Mouse (Mus musculus) cerebellum, adult 18-20 months (tissue): ENCODE measurements around the gene Olfr1347.
"Not testable (repeated sequence)": the region's sequence is repeated elsewhere in the genome, so short reads cannot be mapped to it uniquely, and the experiment has no call there.

Experiments used
- DNase-seq, 2 experiments: peaks; one replicate each; pipeline ENCODE4 v3.0.0; 2021

Olfr1347 gene

GRCm38 (mm10) chr7:6499655-6500054 is at the start of gene Olfr1347:
Gene Olfr1347 (minus strand): TSS chr7:6499755.
- no peak for DNase-seq

- no peak for DNase-seq
Observed at GRCm38 (mm10) chr7:6526141-6526540, 26.6 kb upstream of the Olfr1347 start.

GRCm38 (mm10) chr7:6525001-6525400 is 25.4 kb upstream of the Olfr1347 start:
- DNase-seq: no peak

DNA sequence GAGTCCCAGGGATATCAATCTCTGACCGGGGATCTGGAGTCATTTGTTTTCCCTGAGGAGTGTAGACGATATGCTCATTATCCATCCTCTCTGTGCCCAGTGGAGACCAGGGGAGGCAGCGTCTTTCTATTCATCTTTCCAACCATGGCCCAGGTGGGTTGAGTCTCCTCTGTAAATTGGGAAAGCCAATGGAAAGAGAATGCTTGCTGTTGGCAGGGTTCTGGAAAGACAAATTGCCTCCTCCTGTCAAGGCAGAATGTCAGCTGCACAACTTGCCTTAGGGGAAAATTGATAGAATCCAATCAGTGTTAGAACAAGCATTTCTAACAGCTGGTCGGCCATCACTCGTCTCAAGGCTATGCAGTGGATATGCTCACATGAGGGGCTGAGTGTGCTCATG is 23.3 kb upstream of the Olfr1347 start, which contains the start of gene Olfr1349:
Gene Olfr1349 (minus strand): TSS at position 101 of the 400 bp plus-strand sequence.
- no peak for DNase-seq

GRCm38 (mm10) chr7:6521666-6522065 is 22.1 kb upstream of the Olfr1347 start:
- DNase-seq: no peak

- no peak for DNase-seq
Observed at GRCm38 (mm10) chr7:6508648-6509047, 9.1 kb upstream of the Olfr1347 start, which contains the start of gene Olfr1348. Gene Olfr1348 (minus strand): TSS chr7:6508748.

DNA sequence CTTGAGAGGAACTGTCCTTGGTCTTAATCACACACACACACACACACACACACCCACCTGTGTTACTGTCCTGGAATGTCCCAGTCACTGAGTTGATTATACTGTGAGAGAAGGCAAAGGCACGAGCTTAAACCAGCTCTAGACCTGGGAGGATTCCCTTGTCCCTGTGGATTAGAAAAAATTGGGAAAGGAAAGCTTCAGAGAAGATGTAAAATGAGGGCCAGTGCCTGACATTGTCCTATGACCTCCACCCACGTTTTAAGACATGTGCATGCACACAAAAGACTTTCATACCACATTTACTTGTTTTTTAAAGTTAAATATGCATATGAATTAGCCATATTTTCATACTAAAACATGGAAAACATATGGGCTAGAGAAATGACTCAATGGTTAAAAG is 12.7 kb downstream of the Olfr1347 start, which contains the start of gene Olfr5:
Gene Olfr5 (minus strand): TSS at position 101 of the 400 bp plus-strand sequence.
- DNase-seq: no peak

- DNase-seq: not testable (repeated sequence)
Observed at GRCm38 (mm10) chr7:6477633-6478032, 21.9 kb downstream of the Olfr1347 start.

DNA sequence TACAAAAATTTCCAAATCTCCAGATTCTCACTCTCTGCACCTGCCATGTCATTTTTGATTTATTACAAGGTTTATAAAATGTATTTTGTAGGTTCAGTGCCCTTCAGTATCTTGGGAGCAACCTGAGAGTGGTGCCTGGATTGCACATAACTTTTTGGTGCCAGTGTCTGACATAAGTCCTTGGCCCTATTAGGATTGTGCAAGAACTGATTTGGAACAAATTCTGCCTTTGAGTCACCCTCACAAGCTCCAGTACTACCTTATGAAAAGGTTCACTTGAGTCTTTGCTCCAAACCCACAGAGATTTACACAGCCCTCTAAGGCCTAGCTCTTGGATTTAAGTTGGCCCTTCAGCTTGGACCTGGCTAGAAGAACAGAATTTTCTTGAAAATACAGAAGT is 32.6 kb downstream of the Olfr1347 start, which contains the start of gene Olfr1346:
Gene Olfr1346 (plus strand): TSS at position 151 of the 400 bp plus-strand sequence.
- DNase-seq: no peak

DNA sequence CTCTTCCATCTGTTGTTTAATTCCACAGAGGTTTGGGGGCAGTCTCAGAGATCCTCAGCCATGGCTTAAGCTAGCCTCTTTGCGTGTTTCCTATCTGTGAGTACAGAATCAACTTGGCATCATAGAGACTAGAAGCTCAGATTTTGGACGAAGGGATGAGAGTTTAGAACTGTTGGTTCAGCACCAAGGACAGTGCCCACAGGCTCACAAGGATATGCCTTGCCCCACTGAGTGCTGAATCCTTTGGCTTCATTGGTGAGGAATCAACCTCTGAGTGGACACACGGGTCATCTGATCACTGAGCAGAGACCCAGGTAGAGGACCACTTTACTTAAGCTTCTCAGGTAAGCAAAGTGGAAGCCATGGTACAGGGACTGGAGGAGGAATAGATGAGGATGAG is 43.2 kb downstream of the Olfr1347 start:
- no peak for DNase-seq

DNA sequence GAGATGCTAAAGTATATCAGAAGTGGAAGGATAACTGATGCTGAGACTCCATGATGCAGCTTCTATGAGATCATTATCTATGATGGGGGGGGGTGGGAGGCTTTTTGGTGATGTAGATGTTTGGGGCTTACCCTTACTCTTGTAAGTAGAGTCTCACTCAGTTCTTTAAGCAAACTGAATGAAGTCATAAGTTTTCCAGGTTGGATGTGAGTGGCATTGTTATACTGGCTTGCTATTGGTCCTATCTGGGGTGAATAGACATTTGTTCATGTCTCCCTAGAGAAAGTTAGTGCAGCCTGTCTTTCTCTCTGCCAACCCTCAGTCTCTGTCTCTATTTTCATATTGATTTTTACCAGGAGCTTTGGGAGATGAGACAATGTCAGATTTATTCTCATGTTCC is 43.7 kb downstream of the Olfr1347 start, which contains the start of gene Olfr1336:
Gene Olfr1336 (plus strand): TSS at position 301 of the 400 bp plus-strand sequence.
- no peak for DNase-seq

GRCm38 (mm10) chr7:6447771-6448170 is 51.8 kb downstream of the Olfr1347 start:
- no peak for DNase-seq

DNA sequence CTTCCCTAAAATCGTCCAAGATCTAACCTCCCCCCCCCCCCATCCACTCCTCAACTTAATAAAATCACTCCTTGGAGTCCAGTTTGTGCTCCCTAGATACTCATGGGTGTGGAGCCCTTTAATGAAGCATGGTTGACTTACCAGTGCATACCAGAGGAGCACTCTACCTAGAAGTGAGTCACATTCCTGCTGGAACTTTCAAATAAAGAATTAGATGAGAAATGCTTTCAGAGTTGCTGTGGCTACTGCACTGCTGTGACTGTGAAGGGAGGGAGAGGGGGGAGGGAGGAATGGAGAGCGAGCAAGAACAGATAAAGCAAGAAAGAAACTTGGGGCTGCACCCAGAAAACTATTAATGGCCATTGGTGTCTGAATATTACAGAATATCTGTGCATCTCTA is 58.4 kb downstream of the Olfr1347 start:
- no peak for DNase-seq

DNA sequence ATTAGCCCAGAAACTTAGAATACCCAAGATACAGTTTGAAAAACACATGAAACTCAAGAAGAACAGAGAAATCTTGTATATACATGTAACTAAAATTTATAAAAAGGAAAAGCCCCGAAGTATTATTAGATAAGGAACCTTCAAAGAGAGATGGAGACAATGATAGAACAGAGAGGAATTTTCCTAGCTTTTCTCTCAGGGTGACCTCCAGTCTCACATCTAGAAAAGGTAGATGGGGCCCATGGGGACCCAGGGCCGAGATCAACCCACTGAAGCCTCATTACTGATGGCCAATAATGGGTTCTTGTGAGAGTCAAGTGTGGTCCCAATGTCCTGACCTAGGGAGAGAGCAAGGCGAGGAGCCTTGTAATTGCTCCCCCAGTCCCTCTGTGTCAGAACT is 61.2 kb downstream of the Olfr1347 start, which contains the start of gene Olfr1344:
Gene Olfr1344 (plus strand): TSS at position 301 of the 400 bp plus-strand sequence.
- no peak for DNase-seq
